ENCODE assay signal across 26 mouse cellular contexts in the genomic region with DNA sequence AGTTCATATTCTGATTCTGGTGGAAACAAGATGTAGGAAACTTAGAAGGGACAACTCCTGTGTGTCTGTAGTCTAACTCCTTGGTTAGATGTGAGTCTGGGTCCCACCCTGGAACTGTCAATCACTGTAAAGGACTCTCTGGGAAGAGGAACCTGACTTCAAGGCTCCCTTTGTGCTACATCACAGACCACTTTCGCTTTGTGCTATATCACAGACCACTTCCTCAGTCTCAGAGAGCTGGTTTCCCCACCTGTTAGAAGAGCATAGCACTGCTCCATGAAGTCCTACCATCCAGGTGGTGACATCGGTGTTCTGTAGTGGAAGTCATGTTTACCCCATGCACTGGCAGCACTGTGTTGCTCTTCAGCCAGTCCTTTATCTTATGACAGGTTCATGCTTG. TPM values are rescaled to one million over a fixed set of nuclear protein-coding genes. Genes with fewer than 3 reads are reported as not detected.
DNase-seq lines count a peak whose midpoint lies in the region; ATAC-seq and TF ChIP-seq lines count a peak whose summit lies in the region.
"Had no signal": no experiment of that assay in that cellular context is flagged by ENCODE, and none has a peak within 500 bp of the region (broad histone marks: within the 10 kb centered on the region; RNA-seq: fewer than 3 reads in every experiment).

No protein-coding gene starts in this region.

- H3K9ac ChIP-seq in CH12.LX (ENCODE audit: insufficient read depth, low read depth) = no peak overlapping the region
- H3K9ac ChIP-seq: embryonic facial prominence, embryonic 13.5 days; forebrain, embryonic 12.5 days; forebrain, embryonic 15.5 days; hindbrain, embryonic 14.5 days had no signal

- TF ChIP-seq CTCF in CH12.LX (conservative IDR thresholded peaks at IDR 0.05 in 1 of 2, IDR thresholded peaks at IDR 0.05 in 1 of 2; ENCODE audit: low read depth in 2 of 2, low read length in 2 of 2) = no peak

- no peak for TF ChIP-seq EP300 in CH12.LX (IDR thresholded peaks at IDR 0.05; ENCODE audit: low read length)

- H3K27ac ChIP-seq in CH12.LX (ENCODE audit: insufficient read depth, low read depth) = no peak overlapping the region
- H3K27ac ChIP-seq: embryonic facial prominence, embryonic 10.5 days; embryonic facial prominence, embryonic 13.5 days; forebrain, embryonic 12.5 days; forebrain, embryonic 15.5 days; hindbrain, embryonic 14.5 days had no signal

- no peaks in the 10 kb centered on the region for H3K79me2 ChIP-seq in CH12.LX (replicated peaks; ENCODE audit: control insufficient read depth, extremely low read depth, insufficient read depth, poor library complexity, severe bottlenecking)

- peak; percentile 7 for DNase-seq in thymus, postnatal 0 days (ENCODE audit: low spot score)
- DNase-seq in thymus, postnatal 4 days = no peak
- DNase-seq in CH12.LX (ENCODE audit: extremely low read depth) = no peak
- DNase-seq in heart, postnatal 36 days = no peak
- no peak for DNase-seq in kidney, postnatal 36 days
- no peak for DNase-seq in heart, postnatal 14 days
- DNase-seq: adrenal gland, adult 8-10 months; adrenal gland, postnatal 25 days; cerebellum, adult 11-12 months; cerebellum, adult 8-10 months; cerebellum, postnatal 14 days; gastrocnemius, postnatal 36 days; heart, adult 11 months; heart, postnatal 4 days had no signal

- TF ChIP-seq POLR2A in CH12.LX (IDR thresholded peaks at IDR 0.05; ENCODE audit: low read depth, low read length) = no peak

- H3K27me3 ChIP-seq in CH12.LX (replicated peaks) = peaks cover 50% of the 10 kb centered on the region
- H3K27me3 ChIP-seq in megakaryocyte, embryonic 14.5 days (replicated peaks) = peaks cover 33% of the 10 kb centered on the region
- H3K27me3 ChIP-seq: forebrain, embryonic 15.5 days had no signal

- TF ChIP-seq RAD21 in CH12.LX (IDR thresholded peaks at IDR 0.05; ENCODE audit: low read depth, low read length) = no peak

- H3K36me3 ChIP-seq in CH12.LX (replicated peaks in 1 of 2; ENCODE audit: control insufficient read depth in 1 of 2, insufficient read depth in 1 of 2, low read length in 1 of 2) = no peaks in the 10 kb centered on the region
- H3K36me3 ChIP-seq in megakaryocyte, embryonic 14.5 days (replicated peaks; ENCODE audit: low read length) = no peaks in the 10 kb centered on the region
- H3K36me3 ChIP-seq: embryonic facial prominence, embryonic 10.5 days; embryonic facial prominence, embryonic 13.5 days; forebrain, embryonic 12.5 days; forebrain, embryonic 15.5 days had no signal

- H3K4me3 ChIP-seq in CH12.LX (replicated peaks in 1 of 3; ENCODE audit: low read depth in 2 of 3, low read length in 2 of 3, poor library complexity in 1 of 3) = no peak overlapping the region
- H3K4me3 ChIP-seq in megakaryocyte, embryonic 14.5 days (replicated peaks) = peak overlapping the region; percentile 53
- H3K4me3 ChIP-seq: embryonic facial prominence, embryonic 10.5 days; embryonic facial prominence, embryonic 13.5 days; erythroblast, embryonic 14.5 days; forebrain, embryonic 12.5 days; forebrain, embryonic 15.5 days had no signal

- H3K4me2 ChIP-seq in CH12.LX (ENCODE audit: insufficient read depth, low read depth, poor library complexity, severe bottlenecking) = peak overlapping the region; percentile 23; the same call in 1 of the 2 replicates
- H3K4me2 ChIP-seq: embryonic facial prominence, embryonic 13.5 days; forebrain, embryonic 12.5 days; forebrain, embryonic 15.5 days; heart, embryonic 11.5 days; hindbrain, embryonic 14.5 days had no signal

- no peaks in the 10 kb centered on the region for H3K9me3 ChIP-seq in CH12.LX (replicated peaks; ENCODE audit: low read length)
- peaks cover 3% of the 10 kb centered on the region for H3K9me3 ChIP-seq in megakaryocyte, embryonic 14.5 days
- H3K9me3 ChIP-seq: embryonic facial prominence, embryonic 10.5 days; forebrain, embryonic 12.5 days; forebrain, embryonic 15.5 days had no signal

- dilution Hi-C loops in CH12.LX (cut with MboI; ENCODE audit: extremely low pct_ligation_motif_present, extremely low pct_unique_long_range_greater_than_20kb, low sequenced_read_pairs) = no loop called here

- in situ Hi-C loops in CH12.LX (cut with MboI; ENCODE audit: low pct_ligation_motif_present, low pct_unique_long_range_greater_than_20kb, low sequenced_read_pairs) = no loop called here

- no peaks in the 10 kb centered on the region for H3K4me1 ChIP-seq in CH12.LX (ENCODE audit: control insufficient read depth in 1 of 2, insufficient read depth in 2 of 2)
- peaks cover 4% of the 10 kb centered on the region for H3K4me1 ChIP-seq in megakaryocyte, embryonic 14.5 days

- peak; percentile 56; the same call in 1 of the 2 replicates for ATAC-seq in common myeloid progenitor, adult 5-6 weeks (replicated peaks; ENCODE audit: low read depth, poor library complexity, severe bottlenecking)
- ATAC-seq: activated CD4-positive, CD25-positive, alpha-beta regulatory T cell, adult 4 months; forebrain, embryonic 15.5 days had no signal

- intact Hi-C loops in heart, postnatal 36 days (cut with DNase I) = no loop called here
- intact Hi-C loops in heart, postnatal 14 days (cut with DNase I) = no loop called here

TF ChIP-seq in CH12.LX, 34 proteins besides CTCF, POLR2A, EP300 and RAD21:
- TF ChIP-seq E2F4 (IDR thresholded peaks at IDR 0.05; ENCODE audit: insufficient replicate concordance, low read depth, low read length) (no peak), MAX (IDR thresholded peaks at IDR 0.05; ENCODE audit: low read length) (no peak), MAFK (IDR thresholded peaks at IDR 0.05; ENCODE audit: insufficient replicate concordance, low read length) (no peak), JUN (IDR thresholded peaks at IDR 0.05; ENCODE audit: insufficient read depth, low read depth, low read length) (no peak), SMC3 (IDR thresholded peaks at IDR 0.05; ENCODE audit: low read depth, low read length) (no peak)

RNA-seq across cellular contexts. Expression of a gene that starts 1.1 kb away (rescaled TPM):
- 0.14 and 0.31 TPM in 2 replicates for polyA plus RNA-seq in thymus, postnatal 0 days (2015; fragmentation: Nextera tagmentation; extraction: Ambion mirVana)
- total RNA-seq in CH12.LX (2012; rRNA removed) (not detected in 2 replicates), CH12.LX (2014; rRNA removed) (not detected in 2 replicates)
- polyA plus RNA-seq in CH12.LX (2012; ENCODE audit: insufficient read length, low read depth) = not detected in 2 replicates
- total RNA-seq in common myeloid progenitor, adult 5-6 weeks (2017) = not detected in 2 replicates
- polyA plus RNA-seq in megakaryocyte, embryonic 14.5 days (2012; ENCODE audit: insufficient read depth, low replicate concordance) = not detected in 2 replicates
- total RNA-seq in heart, postnatal 36 days (2021) = under 1 TPM in 1 of 2 experiments, not detected in 1; 0.19 TPM
- under 1 TPM; 0.10 to 0.12 TPM for total RNA-seq in heart, postnatal 14 days (2021)
- total RNA-seq: adrenal gland, postnatal 25 days; MEL had no signal
- polyA plus RNA-seq: embryonic facial prominence, embryonic 10.5 days; embryonic facial prominence, embryonic 13.5 days; erythroblast, embryonic 14.5 days; intestine, embryonic 14.5 days had no signal

RNA-seq across cellular contexts. Expression of a gene that starts 51.7 kb away (rescaled TPM):
- polyA plus RNA-seq in thymus, postnatal 0 days (2015; fragmentation: Nextera tagmentation; extraction: Ambion mirVana) = 38.9 and 42.5 TPM in 2 replicates
- total RNA-seq in CH12.LX (2012; rRNA removed) = 38.5 and 39.4 TPM in 2 replicates
- total RNA-seq in CH12.LX (2014; rRNA removed) = 74.4 and 96.9 TPM in 2 replicates
- 69.7 and 77.1 TPM in 2 replicates for polyA plus RNA-seq in CH12.LX (2012; ENCODE audit: insufficient read length, low read depth)
- 82.4 and 88.2 TPM in 2 replicates for total RNA-seq in common myeloid progenitor, adult 5-6 weeks (2017)
- 2.0 and 4.8 TPM in 2 replicates for polyA plus RNA-seq in megakaryocyte, embryonic 14.5 days (2012; ENCODE audit: insufficient read depth, low replicate concordance)
- total RNA-seq in heart, postnatal 36 days (2021) = 10 to 100 TPM; 13.1 to 13.5 TPM
- 10 to 100 TPM; 20.3 to 21.1 TPM for total RNA-seq in heart, postnatal 14 days (2021)
